Mouse (Mus musculus) liver, embryonic 14.5 days (tissue): ENCODE data around the gene Jarid2.

ENCODE experiments used
- CTCF ChIP-seq: IDR thresholded peaks from 2 replicates; pipeline ENCODE4 v1.5.1; 2016; ENCODE audit warnings: antibody characterized with exemption, low read depth, control low read depth
- EP300 ChIP-seq: IDR thresholded peaks from 2 replicates; pipeline ENCODE4 v1.6.1; 2016; ENCODE audit warnings: antibody characterized with exemption, low read depth

- TF ChIP-seq CTCF: no peak
- no peak for TF ChIP-seq EP300
These were observed 179.5 kb downstream of the Jarid2 start for GRCm38 (mm10) chr13:44908790-44909189.
